Mouse (Mus musculus): ENCODE data around the gene Cry1. TPM values are rescaled to one million over a fixed set of nuclear protein-coding genes. Genes with fewer than 3 reads are reported as not detected.

Gene Cry1
- polyA plus RNA-seq, 1 experiment from 2014 or later = 15.7 TPM

- H3K9me3 ChIP-seq (replicated peaks) = no peaks in the 10 kb centered on the region
- no peaks in the 10 kb centered on the region for H3K36me3 ChIP-seq
- peak overlapping the region; percentile 83 for H3K4me2 ChIP-seq
- H3K4me3 ChIP-seq = peak overlapping the region; percentile 95
- H3K4me1 ChIP-seq (replicated peaks) = peaks cover 16% of the 10 kb centered on the region
- ATAC-seq (replicated peaks; ENCODE audit: insufficient number of reproducible peaks, insufficient read depth, low FRiP score, low read depth) = peak; percentile 36
- 1% methylated on average over 34 of the region's 34 CpGs for WGBS
- peak overlapping the region; percentile 98 for H3K9ac ChIP-seq
- H3K27ac ChIP-seq = peak overlapping the region; percentile 93
- H3K27me3 ChIP-seq = no peaks in the 10 kb centered on the region
Measured at GRCm38 (mm10) chr10:85103085-85103885, 81.6 kb downstream of the Cry1 start.

GRCm38 (mm10) chr10:85102247-85103084 is 82.4 kb downstream of the Cry1 start, which contains the start of the genes Fhl4 and Tmem263:
Fhl4 (minus strand) TSS chr10:85102495.
Tmem263 (plus strand) TSS chr10:85102627.
- no peaks in the 10 kb centered on the region for H3K36me3 ChIP-seq
- peak within 1 kb of the TSS; percentile 93 for H3K27ac ChIP-seq
- peak within 1 kb of the TSS; percentile 83 for H3K4me2 ChIP-seq
- peak within 1 kb of the TSS; percentile 95 for H3K4me3 ChIP-seq
- H3K27me3 ChIP-seq = no peaks in the 10 kb centered on the region
- H3K9me3 ChIP-seq (replicated peaks) = no peaks in the 10 kb centered on the region
- under 1% methylated on average over 76 of the region's 96 CpGs for WGBS
- peaks cover 16% of the 10 kb centered on the region for H3K4me1 ChIP-seq (replicated peaks)
- ATAC-seq (replicated peaks; ENCODE audit: insufficient number of reproducible peaks, insufficient read depth, low FRiP score, low read depth) = peak; percentile 98
- H3K9ac ChIP-seq = peak within 1 kb of the TSS; percentile 98

DNA sequence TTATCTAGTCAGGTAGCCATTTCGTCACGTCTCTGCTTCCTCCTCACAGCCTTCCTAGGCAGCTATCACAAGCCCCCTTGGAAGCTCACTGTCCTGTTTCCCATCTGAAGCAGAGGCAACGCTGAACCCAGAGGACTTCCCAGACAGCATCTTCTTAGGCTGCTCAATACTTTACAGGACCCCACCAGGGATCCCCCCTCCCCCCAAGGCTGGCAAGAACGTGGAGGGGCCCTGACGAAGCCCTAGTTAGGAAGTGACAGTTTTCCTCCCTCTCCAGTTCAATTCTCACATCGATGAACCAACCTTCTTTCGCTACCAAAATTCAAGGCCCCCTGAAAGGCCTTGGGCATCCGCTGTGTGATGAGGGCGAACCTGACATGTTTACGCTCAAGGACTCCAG is 83.0 kb downstream of the Cry1 start:
- Histone ChIP-seq H3K4me3 (peak overlapping the region; percentile 95), H3K9ac (peak overlapping the region; percentile 91), H3K4me2 (peak overlapping the region; percentile 83), H3K36me3 (no peaks in the 10 kb centered on the region), H3K27ac (peak overlapping the region; percentile 93), H3K9me3 (replicated peaks) (no peaks in the 10 kb centered on the region), H3K4me1 (replicated peaks) (peaks cover 16% of the 10 kb centered on the region), H3K27me3 (no peaks in the 10 kb centered on the region)
- WGBS = 1% methylated on average over 10 of the region's 10 CpGs
- ATAC-seq (replicated peaks; ENCODE audit: insufficient number of reproducible peaks, insufficient read depth, low FRiP score, low read depth) = peak; percentile 12; the same call in 1 of the 2 replicates

Other genes with a start within 250 kb of the Cry1 start
- 1.2 and 1.3 TPM in 2 replicates for gene Fhl4, start 82.6 kb downstream of the Cry1 start, polyA plus RNA-seq (2015; fragmentation: Nextera tagmentation; extraction: Ambion mirVana)
- gene Tmem263, start 82.4 kb downstream of the Cry1 start, polyA plus RNA-seq (2015; fragmentation: Nextera tagmentation; extraction: Ambion mirVana) = 48.1 and 54.5 TPM in 2 replicates
- 12.2 and 12.5 TPM in 2 replicates for gene Mterf2, start 57.0 kb downstream of the Cry1 start, polyA plus RNA-seq (2015; fragmentation: Nextera tagmentation; extraction: Ambion mirVana)
- 0.79 and 3.2 TPM in 2 replicates for gene Btbd11, start 201.8 kb upstream of the Cry1 start, polyA plus RNA-seq (2015; fragmentation: Nextera tagmentation; extraction: Ambion mirVana)